Mouse (Mus musculus) heart, embryonic 16.5 days (tissue): ENCODE results near the gene Szt2. TPM values are rescaled to one million over a fixed set of nuclear protein-coding genes. Genes with fewer than 3 reads are reported as not detected.

Experiments
- ATAC-seq: fragments of 200-750 bp; cut with Nextera tagmentation; replicated peaks from 2 replicates; pipeline ENCODE4 v1.8.0; 2017; ENCODE audit warnings: moderate number of reproducible peaks; ENCODE audit not compliant: insufficient read depth, low FRiP score; ENCODE audit errors: extremely low read depth
- H3K27ac ChIP-seq: fragments of 300-500 bp; sonication (generic); 2 replicates; pipeline ENCODE4 v1.5.1; 2014; ENCODE audit warnings: mild to moderate bottlenecking, low read length, control low read depth, moderate library complexity
- H3K27me3 ChIP-seq: fragments of 300-500 bp; sonication (generic); 2 replicates; pipeline ENCODE4 v1.6.1; 2014; ENCODE audit warnings: low read length, mixed read lengths; ENCODE audit not compliant: control insufficient read depth, insufficient read depth
- H3K36me3 ChIP-seq: fragments of 300-500 bp; sonication (generic); 2 replicates; pipeline ENCODE4 v1.6.1; 2014; ENCODE audit not compliant: control insufficient read depth, insufficient read depth
- H3K4me1 ChIP-seq: fragments of 300-500 bp; sonication (generic); 2 replicates; pipeline ENCODE4 v1.6.1; 2014; ENCODE audit warnings: low read length, mixed read lengths; ENCODE audit not compliant: control insufficient read depth, insufficient read depth
- H3K4me2 ChIP-seq: fragments of 300-500 bp; sonication (generic); 2 replicates; pipeline ENCODE4 v1.6.1; 2014; ENCODE audit warnings: low read depth, mild to moderate bottlenecking, control low read depth, low read length
- H3K4me3 ChIP-seq: fragments of 300-500 bp; sonication (generic); 2 replicates; pipeline ENCODE4 v1.5.1; 2014; ENCODE audit warnings: mild to moderate bottlenecking, control low read depth, low read length
- H3K9ac ChIP-seq: fragments of 300-500 bp; sonication (generic); 2 replicates; pipeline ENCODE4 v1.6.1; 2014; ENCODE audit warnings: low read length, control low read depth
- H3K9me3 ChIP-seq: fragments of 300-500 bp; sonication (generic); replicated peaks from 2 replicates; pipeline ENCODE4 v1.6.1; 2016; ENCODE audit warnings: low read length; ENCODE audit not compliant: control insufficient read depth
- WGBS: fragments of 180-500 bp; shearing (Covaris S2); extraction: QIAGEN DNeasy Blood & Tissue Kit; methylation state at CpG from one replicate; pipeline ENCODE4 v1.1.7; 2014; 5-methylcytosine and 5-hydroxymethylcytosine counted together
- polyA plus RNA-seq: library from polyadenylated mRNA; unstranded; fragments of >200 nt; fragmentation: Nextera tagmentation; extraction: Ambion mirVana; gene quantifications from 2 replicates; pipeline ENCODE4 v1.2.1, GENCODE M21; 2015

Gene Szt2
- polyA plus RNA-seq, 1 experiment from 2014 or later = 5.3 TPM

DNA sequence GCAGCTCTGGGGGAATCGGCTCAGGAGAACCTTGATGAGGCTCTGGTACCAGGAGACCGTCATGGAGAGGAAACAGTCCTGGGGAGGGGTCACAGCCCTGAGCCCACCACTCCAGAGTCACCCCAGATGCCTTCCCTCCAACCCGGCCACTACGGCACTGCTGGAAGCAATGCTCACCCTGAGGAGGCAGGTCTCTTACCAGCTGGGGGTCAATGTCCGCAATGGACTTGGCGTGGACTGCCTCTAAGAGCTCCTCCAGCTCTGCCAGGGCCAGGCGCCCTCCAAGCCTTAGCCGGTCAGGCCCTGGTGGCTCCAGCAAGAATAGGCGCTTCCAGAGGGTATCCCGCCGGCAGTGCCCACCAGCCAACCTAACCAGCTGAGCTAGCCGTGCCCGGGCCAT, 44.4 kb downstream of the Szt2 start:
- H3K4me3 ChIP-seq = no peak overlapping the region
- no peak overlapping the region for H3K9ac ChIP-seq
- peaks cover 5% of the 10 kb centered on the region for H3K4me1 ChIP-seq
- no peaks in the 10 kb centered on the region for H3K27me3 ChIP-seq
- peaks cover 45% of the 10 kb centered on the region for H3K36me3 ChIP-seq
- ATAC-seq = no peak
- no peak overlapping the region for H3K27ac ChIP-seq
- WGBS = 94% methylated on average over 13 of the region's 13 CpGs
- H3K4me2 ChIP-seq = no peak overlapping the region
- no peaks in the 10 kb centered on the region for H3K9me3 ChIP-seq

DNA sequence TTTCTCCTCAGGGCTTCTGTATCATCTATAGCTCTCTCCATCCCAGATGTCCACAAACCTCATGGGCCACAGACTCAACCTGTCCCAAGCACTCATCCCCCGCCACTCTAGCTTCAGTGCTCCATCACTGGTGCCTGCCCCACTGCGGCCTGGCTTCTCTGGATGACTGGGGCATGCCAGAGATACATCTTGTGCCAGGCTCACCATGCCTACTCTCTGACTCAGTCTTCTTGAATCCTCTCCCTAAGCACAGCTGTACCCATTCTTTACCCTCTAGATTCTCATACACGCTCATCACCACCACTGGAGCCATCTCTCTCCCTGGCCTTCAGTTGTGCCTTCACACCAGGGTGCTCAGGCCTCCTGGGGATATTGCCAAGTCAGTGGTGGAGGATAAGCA, 45.1 kb downstream of the Szt2 start:
- Histone ChIP-seq H3K9ac (no peak overlapping the region), H3K36me3 (peaks cover 40% of the 10 kb centered on the region), H3K27ac (no peak overlapping the region), H3K4me3 (no peak overlapping the region), H3K4me1 (peaks cover 8% of the 10 kb centered on the region), H3K4me2 (no peak overlapping the region), H3K27me3 (no peaks in the 10 kb centered on the region), H3K9me3 (no peaks in the 10 kb centered on the region)
- no peak for ATAC-seq
- 95% methylated on average over 3 of the region's 3 CpGs for WGBS

GRCm38 (mm10) chr4:118362879-118363278, 46.2 kb downstream of the Szt2 start:
- no peaks in the 10 kb centered on the region for H3K9me3 ChIP-seq
- ATAC-seq = no peak
- H3K27ac ChIP-seq = no peak overlapping the region
- no peak overlapping the region for H3K4me2 ChIP-seq
- H3K27me3 ChIP-seq = no peaks in the 10 kb centered on the region
- H3K4me1 ChIP-seq = peaks cover 8% of the 10 kb centered on the region
- H3K36me3 ChIP-seq = peaks cover 37% of the 10 kb centered on the region
- no peak overlapping the region for H3K4me3 ChIP-seq
- 85% methylated on average over 6 of the region's 6 CpGs for WGBS
- H3K9ac ChIP-seq = no peak overlapping the region

GRCm38 (mm10) chr4:118361451-118361850, 47.6 kb downstream of the Szt2 start:
- 88% methylated on average over 5 of the region's 5 CpGs for WGBS
- peaks cover 8% of the 10 kb centered on the region for H3K4me1 ChIP-seq
- no peak overlapping the region for H3K4me2 ChIP-seq
- ATAC-seq = no peak
- H3K27ac ChIP-seq = no peak overlapping the region
- no peaks in the 10 kb centered on the region for H3K9me3 ChIP-seq
- peaks cover 30% of the 10 kb centered on the region for H3K36me3 ChIP-seq
- no peaks in the 10 kb centered on the region for H3K27me3 ChIP-seq
- H3K4me3 ChIP-seq = no peak overlapping the region
- H3K9ac ChIP-seq = no peak overlapping the region

GRCm38 (mm10) chr4:118359896-118360720, 49.0 kb downstream of the Szt2 start:
- Histone ChIP-seq H3K4me1 (peaks cover 8% of the 10 kb centered on the region), H3K36me3 (peaks cover 21% of the 10 kb centered on the region), H3K9me3 (no peaks in the 10 kb centered on the region), H3K27ac (peak overlapping the region; percentile 87), H3K9ac (peak overlapping the region; percentile 93), H3K27me3 (no peaks in the 10 kb centered on the region), H3K4me3 (peak overlapping the region; percentile 86), H3K4me2 (peak overlapping the region; percentile 98)
- ATAC-seq = peak; percentile 75
- WGBS = 1% methylated on average over 54 of the region's 54 CpGs

GRCm38 (mm10) chr4:118359211-118359895, 49.7 kb downstream of the Szt2 start:
- no peaks in the 10 kb centered on the region for H3K9me3 ChIP-seq
- peak overlapping the region; percentile 93 for H3K9ac ChIP-seq
- peaks cover 14% of the 10 kb centered on the region for H3K36me3 ChIP-seq
- 13% methylated on average over 21 of the region's 21 CpGs for WGBS
- peak overlapping the region; percentile 98 for H3K4me2 ChIP-seq
- H3K4me3 ChIP-seq = peak overlapping the region; percentile 86
- H3K27ac ChIP-seq = peak overlapping the region; percentile 87
- peak; percentile 56 for ATAC-seq
- H3K27me3 ChIP-seq = no peaks in the 10 kb centered on the region
- peaks cover 8% of the 10 kb centered on the region for H3K4me1 ChIP-seq

GRCm38 (mm10) chr4:118358159-118358895, 50.7 kb downstream of the Szt2 start:
- H3K4me2 ChIP-seq = no peak overlapping the region
- 78% methylated on average over 17 of the region's 17 CpGs for WGBS
- H3K4me3 ChIP-seq = no peak overlapping the region
- H3K9me3 ChIP-seq = no peaks in the 10 kb centered on the region
- peaks cover 8% of the 10 kb centered on the region for H3K4me1 ChIP-seq
- H3K27ac ChIP-seq = no peak overlapping the region
- H3K9ac ChIP-seq = no peak overlapping the region
- ATAC-seq = no peak
- peaks cover 9% of the 10 kb centered on the region for H3K36me3 ChIP-seq
- H3K27me3 ChIP-seq = no peaks in the 10 kb centered on the region

GRCm38 (mm10) chr4:118357504-118357903, 51.6 kb downstream of the Szt2 start:
- Histone ChIP-seq H3K36me3 (peaks cover 4% of the 10 kb centered on the region), H3K27ac (no peak overlapping the region), H3K9me3 (no peaks in the 10 kb centered on the region), H3K4me1 (peaks cover 8% of the 10 kb centered on the region), H3K4me2 (no peak overlapping the region), H3K9ac (no peak overlapping the region), H3K27me3 (no peaks in the 10 kb centered on the region), H3K4me3 (no peak overlapping the region)
- ATAC-seq = no peak
- WGBS = 82% methylated on average over 8 of the region's 8 CpGs
